Mouse (Mus musculus): ENCODE results near the gene Uxs1. TPM values are rescaled to one million over a fixed set of nuclear protein-coding genes. Genes with fewer than 3 reads are reported as not detected.

Uxs1 gene
- polyA plus RNA-seq, 1 experiment from 2014 or later: 33.6 TPM

DNA sequence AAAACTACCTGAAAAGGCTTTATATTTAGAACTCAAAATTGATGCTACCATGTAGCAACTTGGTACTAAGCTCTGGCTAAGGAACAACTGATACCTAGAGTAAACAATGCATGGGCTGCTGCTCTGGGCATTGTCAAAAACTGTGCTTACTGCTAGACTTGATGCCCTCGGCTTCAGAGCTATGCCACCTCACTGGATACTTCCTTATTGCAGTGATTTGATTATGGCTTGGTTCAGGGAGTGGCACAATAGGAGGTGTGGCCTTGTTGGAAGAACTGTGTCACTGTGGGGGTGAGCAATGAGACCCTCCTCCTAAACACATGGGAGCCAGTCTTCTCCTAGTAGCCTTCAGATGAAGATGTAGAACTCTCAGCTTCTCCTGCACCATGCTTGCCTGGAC lies 58.3 kb downstream of the Uxs1 start:
- no peak overlapping the region for H3K4me2 ChIP-seq (ENCODE audit: low read depth, low read length)
- no peaks in the 10 kb centered on the region for H3K9me3 ChIP-seq (ENCODE audit: control insufficient read depth, low read length)
- ATAC-seq (ENCODE audit: low read depth) (no peak), DNase-seq (ENCODE audit: low spot score) (no peak)
- H3K27ac ChIP-seq (replicated peaks; ENCODE audit: low read depth, low read length): no peak overlapping the region
- H3K4me3 ChIP-seq (ENCODE audit: low read depth, low read length): no peak overlapping the region
- H3K9ac ChIP-seq (ENCODE audit: low read depth, low read length): no peak overlapping the region
- H3K4me1 ChIP-seq (ENCODE audit: control insufficient read depth, insufficient read depth, low read length): no peaks in the 10 kb centered on the region
- 77% methylated on average over 1 of the region's 1 CpGs for WGBS
- H3K27me3 ChIP-seq (replicated peaks; ENCODE audit: control insufficient read depth, insufficient read depth, low read length): no peaks in the 10 kb centered on the region
- H3K36me3 ChIP-seq (ENCODE audit: control insufficient read depth, insufficient read depth, low read length): peaks cover 47% of the 10 kb centered on the region

DNA sequence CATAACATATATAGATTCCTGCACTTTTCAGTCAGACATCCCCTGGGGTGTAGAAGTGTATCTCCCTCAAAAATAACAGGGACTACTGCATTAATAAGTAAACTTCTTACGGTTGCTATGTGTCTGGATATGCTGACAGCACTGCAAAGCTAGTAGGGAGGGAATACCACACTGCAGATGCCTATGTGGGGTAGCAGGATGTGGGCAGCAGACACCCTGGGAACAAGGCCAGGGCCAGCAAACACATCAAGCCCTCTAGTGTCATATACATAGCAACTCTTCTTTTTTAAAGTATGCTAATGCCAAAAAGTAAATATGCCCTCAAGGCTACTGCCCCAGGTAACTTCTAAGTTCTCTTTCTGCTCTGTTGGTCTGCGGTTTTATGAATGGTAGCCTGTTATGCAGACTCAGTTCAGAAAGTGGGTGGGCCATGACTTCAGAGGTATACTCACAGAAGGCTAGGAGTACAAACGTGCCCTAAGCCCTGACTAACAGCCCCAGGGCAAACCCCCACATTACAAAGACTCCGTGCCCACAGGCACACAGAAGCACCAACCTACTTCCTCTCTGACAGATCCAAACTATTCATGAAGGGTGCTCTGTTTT lies 59.1 kb downstream of the Uxs1 start:
- Histone ChIP-seq H3K4me2 (ENCODE audit: low read depth, low read length) (no peak overlapping the region), H3K4me3 (ENCODE audit: low read depth, low read length) (no peak overlapping the region), H3K27ac (replicated peaks; ENCODE audit: low read depth, low read length) (peak overlapping the region; percentile 52), H3K27me3 (replicated peaks; ENCODE audit: control insufficient read depth, insufficient read depth, low read length) (no peaks in the 10 kb centered on the region), H3K36me3 (ENCODE audit: control insufficient read depth, insufficient read depth, low read length) (peaks cover 51% of the 10 kb centered on the region), H3K9ac (ENCODE audit: low read depth, low read length) (no peak overlapping the region), H3K9me3 (ENCODE audit: control insufficient read depth, low read length) (no peaks in the 10 kb centered on the region), H3K4me1 (ENCODE audit: control insufficient read depth, insufficient read depth, low read length) (no peaks in the 10 kb centered on the region)
- no peak for ATAC-seq (ENCODE audit: low read depth)
- peak; percentile 14 for DNase-seq (ENCODE audit: low spot score)
- 61% methylated on average over 4 of the region's 4 CpGs for WGBS

DNA sequence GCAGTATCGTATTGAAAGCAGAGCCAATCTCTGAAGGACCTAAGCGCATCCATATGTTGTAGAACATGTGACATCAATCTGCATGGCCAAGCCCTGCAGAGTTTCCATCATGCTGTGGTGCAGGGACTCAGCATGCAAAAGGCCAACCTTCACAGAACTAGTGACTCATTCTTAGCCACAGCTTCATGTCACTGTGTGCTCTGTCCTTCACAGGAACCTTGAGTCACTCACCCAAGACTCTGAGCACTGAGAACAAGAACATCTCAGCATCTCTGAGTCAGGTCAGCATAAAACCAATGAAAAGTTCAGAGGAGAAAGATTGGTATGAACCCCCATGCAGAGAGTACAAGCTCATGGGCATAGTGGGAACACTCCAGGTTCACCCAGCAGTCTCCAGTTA lies 61.3 kb downstream of the Uxs1 start:
- Histone ChIP-seq H3K4me3 (ENCODE audit: low read depth, low read length) (no peak overlapping the region), H3K27ac (replicated peaks; ENCODE audit: low read depth, low read length) (no peak overlapping the region), H3K27me3 (replicated peaks; ENCODE audit: control insufficient read depth, insufficient read depth, low read length) (no peaks in the 10 kb centered on the region), H3K9ac (ENCODE audit: low read depth, low read length) (no peak overlapping the region), H3K4me1 (ENCODE audit: control insufficient read depth, insufficient read depth, low read length) (no peaks in the 10 kb centered on the region), H3K36me3 (ENCODE audit: control insufficient read depth, insufficient read depth, low read length) (peaks cover 42% of the 10 kb centered on the region), H3K9me3 (ENCODE audit: control insufficient read depth, low read length) (no peaks in the 10 kb centered on the region), H3K4me2 (ENCODE audit: low read depth, low read length) (no peak overlapping the region)
- DNase-seq (ENCODE audit: low spot score) (no peak), ATAC-seq (ENCODE audit: low read depth) (no peak)
- 76% methylated on average over 2 of the region's 2 CpGs for WGBS

GRCm38 (mm10) chr1:43764481-43764880 lies 63.1 kb downstream of the Uxs1 start:
- no peak overlapping the region for H3K4me3 ChIP-seq (ENCODE audit: low read depth, low read length)
- peaks cover 31% of the 10 kb centered on the region; the same call in 1 of the 2 replicates for H3K36me3 ChIP-seq (ENCODE audit: control insufficient read depth, insufficient read depth, low read length)
- H3K4me1 ChIP-seq (ENCODE audit: control insufficient read depth, insufficient read depth, low read length): no peaks in the 10 kb centered on the region
- no peak for ATAC-seq (ENCODE audit: low read depth)
- H3K27me3 ChIP-seq (replicated peaks; ENCODE audit: control insufficient read depth, insufficient read depth, low read length): no peaks in the 10 kb centered on the region
- no peak for DNase-seq (ENCODE audit: low spot score)
- H3K4me2 ChIP-seq (ENCODE audit: low read depth, low read length): no peak overlapping the region
- WGBS: 85% methylated on average over 2 of the region's 2 CpGs
- no peak overlapping the region for H3K27ac ChIP-seq (replicated peaks; ENCODE audit: low read depth, low read length)
- H3K9me3 ChIP-seq (ENCODE audit: control insufficient read depth, low read length): no peaks in the 10 kb centered on the region
- no peak overlapping the region for H3K9ac ChIP-seq (ENCODE audit: low read depth, low read length)

- Histone ChIP-seq H3K9me3 (ENCODE audit: control insufficient read depth, low read length) (no peaks in the 10 kb centered on the region), H3K27me3 (replicated peaks; ENCODE audit: control insufficient read depth, insufficient read depth, low read length) (no peaks in the 10 kb centered on the region), H3K9ac (ENCODE audit: low read depth, low read length) (no peak overlapping the region), H3K36me3 (ENCODE audit: control insufficient read depth, insufficient read depth, low read length) (peaks cover 39% of the 10 kb centered on the region), H3K27ac (replicated peaks; ENCODE audit: low read depth, low read length) (no peak overlapping the region), H3K4me2 (ENCODE audit: low read depth, low read length) (no peak overlapping the region), H3K4me1 (ENCODE audit: control insufficient read depth, insufficient read depth, low read length) (no peaks in the 10 kb centered on the region), H3K4me3 (ENCODE audit: low read depth, low read length) (no peak overlapping the region)
- peak; percentile 16 for DNase-seq (ENCODE audit: low spot score)
- ATAC-seq (ENCODE audit: low read depth): no peak
Measured at GRCm38 (mm10) chr1:43760085-43760484, 67.5 kb downstream of the Uxs1 start.

- WGBS: 86% methylated on average over 8 of the region's 8 CpGs
- no peak for DNase-seq (ENCODE audit: low spot score)
Measured at GRCm38 (mm10) chr1:43754448-43755312, 72.9 kb downstream of the Uxs1 start.

DNA sequence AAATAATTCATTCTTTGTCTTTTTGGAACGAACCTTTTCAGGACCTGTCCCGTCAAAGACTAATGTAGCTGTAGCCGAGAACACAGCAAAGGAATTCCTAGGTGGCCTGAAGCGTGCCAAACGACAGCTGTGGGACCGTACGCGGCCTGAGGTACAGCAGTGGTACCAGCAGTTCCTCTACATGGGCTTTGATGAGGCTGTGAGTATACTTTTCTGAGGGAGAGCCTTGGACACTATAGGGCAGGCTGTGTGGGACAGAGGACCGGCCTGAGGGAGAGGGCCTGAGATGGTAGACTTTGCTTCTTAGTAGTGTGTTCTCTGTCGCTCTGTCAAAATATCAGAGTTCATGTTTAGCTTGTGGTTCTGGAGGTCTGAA lies 89.1 kb downstream of the Uxs1 start:
- DNase-seq (ENCODE audit: low spot score): no peak
- Histone ChIP-seq H3K27me3 (replicated peaks; ENCODE audit: control insufficient read depth, insufficient read depth, low read length) (no peaks in the 10 kb centered on the region), H3K4me2 (ENCODE audit: low read depth, low read length) (no peak overlapping the region), H3K4me1 (ENCODE audit: control insufficient read depth, insufficient read depth, low read length) (no peaks in the 10 kb centered on the region), H3K27ac (replicated peaks; ENCODE audit: low read depth, low read length) (no peak overlapping the region), H3K9me3 (ENCODE audit: control insufficient read depth, low read length) (no peaks in the 10 kb centered on the region), H3K4me3 (ENCODE audit: low read depth, low read length) (no peak overlapping the region), H3K36me3 (ENCODE audit: control insufficient read depth, insufficient read depth, low read length) (no peaks in the 10 kb centered on the region), H3K9ac (ENCODE audit: low read depth, low read length) (no peak overlapping the region)
- ATAC-seq (ENCODE audit: low read depth): no peak
- 85% methylated on average over 10 of the region's 10 CpGs for WGBS

More at GRCm38 (mm10) chr1:43754448-43755312, 72.9 kb downstream of the Uxs1 start:
- peaks cover 43% of the 10 kb centered on the region for H3K36me3 ChIP-seq (ENCODE audit: control insufficient read depth, insufficient read depth, low read length)
- no peak overlapping the region for H3K9ac ChIP-seq (ENCODE audit: low read depth, low read length)
- H3K4me3 ChIP-seq (ENCODE audit: low read depth, low read length): no peak overlapping the region
- peak; percentile 26; the same call in 1 of the 2 replicates for ATAC-seq (ENCODE audit: low read depth)
- no peaks in the 10 kb centered on the region for H3K27me3 ChIP-seq (replicated peaks; ENCODE audit: control insufficient read depth, insufficient read depth, low read length)
- H3K4me1 ChIP-seq (ENCODE audit: control insufficient read depth, insufficient read depth, low read length): no peaks in the 10 kb centered on the region
- no peak overlapping the region for H3K4me2 ChIP-seq (ENCODE audit: low read depth, low read length)
- no peak overlapping the region for H3K27ac ChIP-seq (replicated peaks; ENCODE audit: low read depth, low read length)
- no peaks in the 10 kb centered on the region for H3K9me3 ChIP-seq (ENCODE audit: control insufficient read depth, low read length)

GRCm38 (mm10) chr1:43737812-43738518 lies 89.6 kb downstream of the Uxs1 start:
- H3K9me3 ChIP-seq (ENCODE audit: control insufficient read depth, low read length): no peaks in the 10 kb centered on the region
- ATAC-seq (ENCODE audit: low read depth) (peak; percentile 68; the same call in 1 of the 2 replicates), DNase-seq (ENCODE audit: low spot score) (peak; percentile 64)
- H3K9ac ChIP-seq (ENCODE audit: low read depth, low read length): no peak overlapping the region
- 58% methylated on average over 7 of the region's 7 CpGs for WGBS
- no peaks in the 10 kb centered on the region for H3K36me3 ChIP-seq (ENCODE audit: control insufficient read depth, insufficient read depth, low read length)
- no peaks in the 10 kb centered on the region for H3K4me1 ChIP-seq (ENCODE audit: control insufficient read depth, insufficient read depth, low read length)
- H3K4me2 ChIP-seq (ENCODE audit: low read depth, low read length): no peak overlapping the region
- H3K4me3 ChIP-seq (ENCODE audit: low read depth, low read length): no peak overlapping the region
- no peaks in the 10 kb centered on the region for H3K27me3 ChIP-seq (replicated peaks; ENCODE audit: control insufficient read depth, insufficient read depth, low read length)
- no peak overlapping the region for H3K27ac ChIP-seq (replicated peaks; ENCODE audit: low read depth, low read length)

Measured in embryonic facial prominence, embryonic 14.5 days (tissue).